Comparison of ENCODE assay signal across 24 mouse cellular contexts in genomic region chr11:111858111-111858510, GRCm38 (mm10).
A peak's percentile ranks its signal among the peaks of the same experiment; 100 is the strongest.
DNase-seq lines count a peak whose midpoint lies in the region; ATAC-seq and TF ChIP-seq lines count a peak whose summit lies in the region.
"Had no signal": no experiment of that assay in that cellular context is flagged by ENCODE, and none has a peak within 500 bp of the region (broad histone marks: within the 10 kb centered on the region; RNA-seq: fewer than 3 reads in every experiment).

No protein-coding gene starts in this region.

- TF ChIP-seq EP300 in MEL (IDR thresholded peaks at IDR 0.05; ENCODE audit: low read depth in 1 of 2, low read length in 2 of 2) = peak; percentile 86 to 90

- H3K9ac ChIP-seq in MEL (ENCODE audit: control insufficient read depth, low read depth, low read length, poor library complexity, severe bottlenecking) = peak overlapping the region; percentile 50
- H3K9ac ChIP-seq in forebrain, embryonic 16.5 days (replicated peaks; ENCODE audit: low read depth, low read length) = no peak overlapping the region
- H3K9ac ChIP-seq: embryonic facial prominence, embryonic 12.5 days; forebrain, embryonic 12.5 days; forebrain, postnatal 0 days; heart, embryonic 15.5 days; hindbrain, embryonic 15.5 days had no signal

- H3K4me2 ChIP-seq in forebrain, embryonic 16.5 days (ENCODE audit: low read length) = no peak overlapping the region
- H3K4me2 ChIP-seq: embryonic facial prominence, embryonic 12.5 days; forebrain, embryonic 12.5 days; heart, embryonic 11.5 days; heart, embryonic 15.5 days; hindbrain, embryonic 15.5 days had no signal

- no peak for TF ChIP-seq RAD21 in MEL (IDR thresholded peaks at IDR 0.05; ENCODE audit: low read depth, low read length)

- intact Hi-C loops in heart, postnatal 25 days (cut with DNase I) = no loop called here

- ATAC-seq in forebrain, embryonic 16.5 days = no peak
- ATAC-seq: activated CD4-positive, CD25-positive, alpha-beta regulatory T cell, adult 4 months; forebrain, postnatal 0 days; intestine, embryonic 16.5 days; Patski had no signal

- peaks cover 10 to 11% of the 10 kb centered on the region in 2 experiments for H3K4me1 ChIP-seq in MEL (ENCODE audit: control insufficient read depth in 1 of 2, insufficient read depth in 2 of 2, low read length in 2 of 2)
- H3K4me1 ChIP-seq in forebrain, embryonic 16.5 days (replicated peaks; ENCODE audit: control insufficient read depth, insufficient read depth, low read length) = no peaks in the 10 kb centered on the region
- H3K4me1 ChIP-seq: embryonic facial prominence, embryonic 12.5 days; forebrain, embryonic 12.5 days; heart, embryonic 15.5 days; hindbrain, embryonic 15.5 days had no signal

- TF ChIP-seq POLR2A in MEL (IDR thresholded peaks at IDR 0.05; ENCODE audit: control insufficient read depth in 1 of 2, insufficient read depth in 1 of 2, low read depth in 1 of 2, low read length in 2 of 2, poor library complexity in 1 of 2) = peak in 1 of 2 experiments; percentile 44; a peak in 1 of 4 replicates

- H3K4me3 ChIP-seq in MEL (ENCODE audit: control insufficient read depth in 1 of 2, insufficient read depth in 1 of 2, low read depth in 2 of 2, low read length in 2 of 2) = peak overlapping the region in 1 of 2 experiments; percentile 11; a peak in 1 of 4 replicates
- H3K4me3 ChIP-seq in forebrain, embryonic 16.5 days (replicated peaks; ENCODE audit: low read length) = no peak overlapping the region
- H3K4me3 ChIP-seq: embryonic facial prominence, embryonic 12.5 days; forebrain, embryonic 12.5 days; gastrocnemius, adult 2 months; heart, embryonic 15.5 days; hindbrain, embryonic 15.5 days had no signal

- H3K27me3 ChIP-seq in MEL (ENCODE audit: control insufficient read depth in 1 of 2, insufficient read depth in 2 of 2, low read length in 2 of 2) = no peaks in the 10 kb centered on the region
- no peaks in the 10 kb centered on the region for H3K27me3 ChIP-seq in splenic B cell, adult 2 months (ENCODE audit: control insufficient read depth, insufficient read depth, low read length, poor library complexity, severe bottlenecking)
- no peaks in the 10 kb centered on the region for H3K27me3 ChIP-seq in forebrain, embryonic 16.5 days (replicated peaks; ENCODE audit: control insufficient read depth, insufficient read depth, low read length)
- H3K27me3 ChIP-seq: embryonic facial prominence, embryonic 12.5 days; forebrain, embryonic 12.5 days; heart, embryonic 15.5 days; hindbrain, embryonic 15.5 days; Patski had no signal

- peak; percentile 90 for DNase-seq in heart, adult 11 months
- no peak for DNase-seq in heart, postnatal 25 days (ENCODE audit: low spot score)
- peak; percentile 56 for DNase-seq in 3T3-L1 (ENCODE audit: low read depth, low spot score)
- DNase-seq in MEL (ENCODE audit: low read depth, low spot score) = peak; percentile 90
- DNase-seq in splenic B cell, adult 2 months (ENCODE audit: low read depth, low spot score) = peak; percentile 69
- DNase-seq in kidney, postnatal 25 days = no peak
- DNase-seq: adrenal gland, postnatal 14 days; cerebellum, adult 11-12 months; cerebellum, adult 9-10 months; cerebellum, postnatal 25 days; forebrain, postnatal 0 days; gastrocnemius, adult 2 months; gastrocnemius, postnatal 36 days; heart, postnatal 14 days had no signal

- H3K79me2 ChIP-seq in MEL (ENCODE audit: control insufficient read depth, insufficient read depth, low read length, poor library complexity) = no peaks in the 10 kb centered on the region

- no peaks in the 10 kb centered on the region for H3K9me3 ChIP-seq in MEL (replicated peaks; ENCODE audit: insufficient read depth, low read length)
- no peaks in the 10 kb centered on the region for H3K9me3 ChIP-seq in forebrain, embryonic 16.5 days (ENCODE audit: control insufficient read depth, low read length)
- H3K9me3 ChIP-seq: embryonic facial prominence, embryonic 12.5 days; forebrain, embryonic 12.5 days; G1E; heart, embryonic 15.5 days; hindbrain, embryonic 15.5 days had no signal

- TF ChIP-seq CTCF in MEL (IDR thresholded peaks at IDR 0.05 in 2 of 3, conservative IDR thresholded peaks at IDR 0.05 in 1 of 3; ENCODE audit: control insufficient read depth in 1 of 3, insufficient read depth in 1 of 3, low read depth in 2 of 3, low read length in 3 of 3, poor library complexity in 1 of 3, severe bottlenecking in 1 of 3) = no peak

- peak overlapping the region; percentile 97 for H3K27ac ChIP-seq in MEL (ENCODE audit: control insufficient read depth, low read depth, low read length)
- H3K27ac ChIP-seq in forebrain, embryonic 16.5 days (ENCODE audit: low read length) = no peak overlapping the region
- H3K27ac ChIP-seq: embryonic facial prominence, embryonic 12.5 days; forebrain, embryonic 12.5 days; gastrocnemius, adult 2 months; heart, embryonic 15.5 days; hindbrain, embryonic 15.5 days had no signal

- H3K36me3 ChIP-seq in MEL (ENCODE audit: control insufficient read depth in 1 of 2, insufficient read depth in 2 of 2, low read length in 2 of 2) = peaks cover 0 to 15% of the 10 kb centered on the region in 2 experiments; a peak in 2 of 4 replicates
- no peaks in the 10 kb centered on the region for H3K36me3 ChIP-seq in splenic B cell, adult 2 months (ENCODE audit: control insufficient read depth, insufficient read depth, low read length, poor library complexity, severe bottlenecking)
- no peaks in the 10 kb centered on the region for H3K36me3 ChIP-seq in forebrain, embryonic 16.5 days (ENCODE audit: control insufficient read depth, insufficient read depth)
- H3K36me3 ChIP-seq: embryonic facial prominence, embryonic 12.5 days; forebrain, embryonic 12.5 days; G1E; heart, embryonic 15.5 days; hindbrain, embryonic 15.5 days had no signal

- WGBS in forebrain, embryonic 16.5 days = 89% methylated on average over 5 of the region's 5 CpGs

TF ChIP-seq in MEL, 35 proteins besides CTCF, POLR2A, EP300 and RAD21:
- TF ChIP-seq NELFE (IDR thresholded peaks at IDR 0.05; ENCODE audit: low read depth, low read length) (no peak; the same call in 1 of the 2 replicates), TBP (IDR thresholded peaks at IDR 0.05; ENCODE audit: low read depth, low read length) (peak; percentile 62; the same call in 1 of the 2 replicates), TAL1 (IDR thresholded peaks at IDR 0.05; ENCODE audit: low read length) (no peak), USF2 (IDR thresholded peaks at IDR 0.05; ENCODE audit: borderline replicate concordance in 1 of 2, insufficient read depth in 1 of 2, low read depth in 1 of 2, low read length in 2 of 2) (no peak), RCOR1 (IDR thresholded peaks at IDR 0.05; ENCODE audit: low read depth, low read length) (no peak), ZMIZ1 (IDR thresholded peaks at IDR 0.05; ENCODE audit: low read depth, low read length) (no peak), MAFK (IDR thresholded peaks at IDR 0.05; ENCODE audit: borderline replicate concordance, low read depth, low read length) (no peak), TCF12 (IDR thresholded peaks at IDR 0.05; ENCODE audit: low read depth, low read length) (peak; percentile 73; the same call in 1 of the 2 replicates), MXI1 (IDR thresholded peaks at IDR 0.05; ENCODE audit: low read depth, low read length) (peak; percentile 56; the same call in 1 of the 2 replicates), ELF1 (IDR thresholded peaks at IDR 0.05; ENCODE audit: low read depth, low read length) (no peak), ETS1 (IDR thresholded peaks at IDR 0.05; ENCODE audit: low read depth, low read length) (peak; percentile 93), CHD2 (IDR thresholded peaks at IDR 0.05; ENCODE audit: low read length) (no peak), POLR2AphosphoS2 (IDR thresholded peaks at IDR 0.05; ENCODE audit: low read length) (no peak), POLR2AphosphoS5 (IDR thresholded peaks at IDR 0.05; ENCODE audit: borderline replicate concordance, low read depth, low read length) (no peak), MAX (IDR thresholded peaks at IDR 0.05; ENCODE audit: low read length) (no peak), KAT2A (conservative IDR thresholded peaks at IDR 0.05; ENCODE audit: low read depth, low read length) (no peak; the same call in 1 of the 2 replicates), GABPA (IDR thresholded peaks at IDR 0.05; ENCODE audit: low read depth, low read length) (no peak), NRF1 (IDR thresholded peaks at IDR 0.05; ENCODE audit: insufficient read depth, low read depth, low read length, poor library complexity, severe bottlenecking) (no peak), JUND (IDR thresholded peaks at IDR 0.05; ENCODE audit: low read depth, low read length) (no peak), MAZ (IDR thresholded peaks at IDR 0.05; ENCODE audit: low read depth, low read length) (no peak), ZKSCAN1 (IDR thresholded peaks at IDR 0.05; ENCODE audit: low read depth, low read length) (no peak), MEF2A (IDR thresholded peaks at IDR 0.05; ENCODE audit: extremely low read depth, insufficient replicate concordance, low read depth, low read length, poor library complexity, severe bottlenecking) (no peak), ZC3H11A (IDR thresholded peaks at IDR 0.05; ENCODE audit: low read depth, low read length) (no peak), HCFC1 (IDR thresholded peaks at IDR 0.05; ENCODE audit: low read depth, low read length) (no peak), SIN3A (IDR thresholded peaks at IDR 0.05; ENCODE audit: low read length) (peak; percentile 71; the same call in 1 of the 2 replicates), E2F4 (IDR thresholded peaks at IDR 0.05; ENCODE audit: borderline replicate concordance, low read depth, low read length) (no peak), USF1 (IDR thresholded peaks at IDR 0.05; ENCODE audit: low read depth, low read length) (no peak), UBTF (IDR thresholded peaks at IDR 0.05; ENCODE audit: borderline replicate concordance, insufficient read depth, low read depth, low read length) (no peak), ZNF384 (IDR thresholded peaks at IDR 0.05; ENCODE audit: low read depth, low read length) (peak; percentile 66), CHD1 (IDR thresholded peaks at IDR 0.05; ENCODE audit: low read depth, low read length) (no peak), MYB (IDR thresholded peaks at IDR 0.05; ENCODE audit: low read depth, low read length) (peak; percentile 25; the same call in 1 of the 2 replicates), BHLHE40 (IDR thresholded peaks at IDR 0.05; ENCODE audit: borderline replicate concordance, low read depth, low read length) (no peak), GATA1 (IDR thresholded peaks at IDR 0.05; ENCODE audit: low read depth, low read length) (peak; percentile 74), SMC3 (IDR thresholded peaks at IDR 0.05; ENCODE audit: low read depth, low read length) (no peak), MYC (IDR thresholded peaks at IDR 0.05; ENCODE audit: low read depth, low read length) (peak; percentile 42; the same call in 1 of the 2 replicates)

Comparison
In these comparisons a context has a peak if more than half of its experiments do, and no peak if none do; other contexts are left out.
1. DNase-seq: peak in heart, adult 11 months (single experiment), 3T3-L1 (single experiment), MEL (single experiment) and splenic B cell, adult 2 months (single experiment); none in heart, postnatal 25 days (single experiment) and kidney, postnatal 25 days (0 of 2).